Mouse (Mus musculus): ENCODE measurements around the gene Hal.

DNA sequence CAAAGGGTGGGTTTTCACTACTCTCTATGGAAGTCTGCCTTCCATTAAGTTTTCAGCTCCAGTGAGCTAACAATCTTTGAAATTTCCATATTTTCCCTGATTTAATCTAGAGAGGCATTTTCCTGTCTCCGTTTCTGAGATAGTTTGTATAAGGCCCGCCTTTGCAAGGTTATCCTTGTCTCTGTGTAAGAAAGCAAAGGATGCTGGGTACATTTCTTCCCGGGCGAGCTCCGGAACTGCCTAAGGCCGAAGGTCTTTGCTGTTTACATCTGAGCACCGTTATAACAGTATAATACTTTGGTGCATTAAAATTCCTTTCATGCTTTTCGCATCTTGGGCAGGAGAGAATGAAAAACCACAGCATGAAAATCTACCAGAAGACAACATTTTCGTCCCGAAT is 61.3 kb downstream of the Hal start:
- TF ChIP-seq TAL1 (conservative IDR thresholded peaks at IDR 0.05; ENCODE audit: low read depth, low read length): no peak
- no peak for TF ChIP-seq CTCF (IDR thresholded peaks at IDR 0.05; ENCODE audit: low read depth, low read length)
- TF ChIP-seq GATA1 (IDR thresholded peaks at IDR 0.05; ENCODE audit: borderline replicate concordance, low read length): no peak
- no peak for TF ChIP-seq POLR2AphosphoS5 (IDR thresholded peaks at IDR 0.05; ENCODE audit: insufficient replicate concordance, low read depth, low read length)

Data from G1E (cell line).